Mouse (Mus musculus): ENCODE data around the gene Eddm3b. TPM values are rescaled to one million over a fixed set of nuclear protein-coding genes. Genes with fewer than 3 reads are reported as not detected.
"Not testable (repeated sequence)": the region's sequence is repeated elsewhere in the genome, so short reads cannot be mapped to it uniquely, and the experiment has no call there.

The Eddm3b gene
- total and polyA plus RNA-seq, 3 experiments, result not detected

DNA sequence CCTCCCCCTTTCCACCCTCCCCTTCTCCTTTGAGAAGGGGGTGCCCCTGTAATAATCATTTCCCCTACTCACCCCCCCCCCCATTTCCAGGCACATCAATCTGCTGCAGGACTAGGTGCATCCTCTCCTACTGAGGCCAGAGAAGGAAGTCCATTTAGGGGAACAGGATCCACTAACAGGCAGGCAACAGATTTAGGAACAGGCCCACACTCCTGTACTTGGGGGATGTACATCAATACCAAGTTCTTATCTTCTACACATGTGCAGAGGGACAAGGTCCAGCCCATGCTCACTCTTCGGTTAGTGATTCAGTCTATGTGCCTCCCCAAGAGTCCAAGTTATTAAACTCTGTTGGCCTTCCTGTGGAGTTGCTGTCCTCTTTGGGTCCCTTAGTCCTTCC lies 42.8 kb downstream of the Eddm3b start:
- H3K79me2 ChIP-seq (ENCODE audit: control insufficient read depth, insufficient read depth, low read length, poor library complexity), result no peaks in the 10 kb centered on the region
- no peaks in the 10 kb centered on the region for H3K4me1 ChIP-seq (ENCODE audit: control insufficient read depth in 1 of 2, insufficient read depth in 2 of 2, low read length in 2 of 2)
- H3K27ac ChIP-seq (ENCODE audit: control insufficient read depth, low read depth, low read length), result no peak overlapping the region

DNA sequence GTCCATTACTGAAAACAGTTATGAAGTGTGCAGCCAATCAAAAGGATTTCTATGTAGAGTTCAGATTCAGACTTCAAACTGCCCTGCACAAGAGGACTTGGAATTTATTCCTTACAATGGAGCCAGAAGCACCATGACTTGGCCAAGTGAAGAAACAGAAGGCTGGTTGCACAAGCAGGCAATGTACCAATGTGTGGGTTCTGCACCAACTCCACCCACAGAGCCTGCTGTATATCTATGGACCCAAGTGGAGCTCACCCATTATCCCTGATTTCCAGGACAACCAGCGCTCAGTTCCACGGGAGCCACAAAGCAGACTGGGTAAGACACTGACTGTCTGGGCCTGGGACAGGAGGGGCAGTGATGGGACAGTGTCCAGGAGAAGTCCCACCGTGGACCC lies 47.8 kb downstream of the Eddm3b start, which contains the start of gene Rnase2b:
Rnase2b (plus strand) TSS at position 285 of the 400 bp plus-strand sequence.
- not testable (repeated sequence) for H3K27me3 ChIP-seq (ENCODE audit: control insufficient read depth in 1 of 2, insufficient read depth in 2 of 2, low read length in 2 of 2)

More for the DNA sequence above, 42.8 kb downstream of the Eddm3b start:
- no peak for TF ChIP-seq ZMIZ1 (IDR thresholded peaks at IDR 0.05; ENCODE audit: low read depth, low read length)
- no peak for TF ChIP-seq TAL1 (IDR thresholded peaks at IDR 0.05; ENCODE audit: low read length)
- no peak for TF ChIP-seq CHD2 (IDR thresholded peaks at IDR 0.05; ENCODE audit: low read length)
- no peak for TF ChIP-seq USF2 (IDR thresholded peaks at IDR 0.05; ENCODE audit: borderline replicate concordance in 1 of 2, insufficient read depth in 1 of 2, low read depth in 1 of 2, low read length in 2 of 2)
- TF ChIP-seq EP300 (IDR thresholded peaks at IDR 0.05; ENCODE audit: low read depth in 1 of 2, low read length in 2 of 2), result no peak
- no peak for TF ChIP-seq TBP (IDR thresholded peaks at IDR 0.05; ENCODE audit: low read depth, low read length)
- no peak for TF ChIP-seq MXI1 (IDR thresholded peaks at IDR 0.05; ENCODE audit: low read depth, low read length)
- no peak for TF ChIP-seq ZNF384 (IDR thresholded peaks at IDR 0.05; ENCODE audit: low read depth, low read length)
- no peak for TF ChIP-seq CTCF (IDR thresholded peaks at IDR 0.05 in 2 of 3, conservative IDR thresholded peaks at IDR 0.05 in 1 of 3; ENCODE audit: control insufficient read depth in 1 of 3, insufficient read depth in 1 of 3, low read depth in 2 of 3, low read length in 3 of 3, poor library complexity in 1 of 3, severe bottlenecking in 1 of 3)
- no peak for TF ChIP-seq MEF2A (IDR thresholded peaks at IDR 0.05; ENCODE audit: extremely low read depth, insufficient replicate concordance, low read depth, low read length, poor library complexity, severe bottlenecking)
- no peak for TF ChIP-seq E2F4 (IDR thresholded peaks at IDR 0.05; ENCODE audit: borderline replicate concordance, low read depth, low read length)
- TF ChIP-seq NELFE (IDR thresholded peaks at IDR 0.05; ENCODE audit: low read depth, low read length), result no peak
- TF ChIP-seq UBTF (IDR thresholded peaks at IDR 0.05; ENCODE audit: borderline replicate concordance, insufficient read depth, low read depth, low read length), result no peak
- no peak for TF ChIP-seq POLR2A (IDR thresholded peaks at IDR 0.05; ENCODE audit: control insufficient read depth in 1 of 2, insufficient read depth in 1 of 2, low read depth in 1 of 2, low read length in 2 of 2, poor library complexity in 1 of 2)
- no peak for TF ChIP-seq POLR2AphosphoS5 (IDR thresholded peaks at IDR 0.05; ENCODE audit: borderline replicate concordance, low read depth, low read length)
- TF ChIP-seq MAX (IDR thresholded peaks at IDR 0.05; ENCODE audit: low read length), result no peak
- TF ChIP-seq ZKSCAN1 (IDR thresholded peaks at IDR 0.05; ENCODE audit: low read depth, low read length), result no peak
- no peak for TF ChIP-seq CHD1 (IDR thresholded peaks at IDR 0.05; ENCODE audit: low read depth, low read length)
- TF ChIP-seq JUND (IDR thresholded peaks at IDR 0.05; ENCODE audit: low read depth, low read length), result no peak
- H3K9me3 ChIP-seq (replicated peaks; ENCODE audit: insufficient read depth, low read length), result no peaks in the 10 kb centered on the region
- no peak overlapping the region for H3K9ac ChIP-seq (ENCODE audit: control insufficient read depth, low read depth, low read length, poor library complexity, severe bottlenecking)
- no peak overlapping the region for H3K4me3 ChIP-seq (ENCODE audit: control insufficient read depth in 1 of 2, insufficient read depth in 1 of 2, low read depth in 2 of 2, low read length in 2 of 2)
- no peak for DNase-seq (ENCODE audit: low read depth, low spot score)
- H3K27me3 ChIP-seq (ENCODE audit: control insufficient read depth in 1 of 2, insufficient read depth in 2 of 2, low read length in 2 of 2), result no peaks in the 10 kb centered on the region
- no peaks in the 10 kb centered on the region for H3K36me3 ChIP-seq (ENCODE audit: control insufficient read depth in 1 of 2, insufficient read depth in 2 of 2, low read length in 2 of 2)

DNA sequence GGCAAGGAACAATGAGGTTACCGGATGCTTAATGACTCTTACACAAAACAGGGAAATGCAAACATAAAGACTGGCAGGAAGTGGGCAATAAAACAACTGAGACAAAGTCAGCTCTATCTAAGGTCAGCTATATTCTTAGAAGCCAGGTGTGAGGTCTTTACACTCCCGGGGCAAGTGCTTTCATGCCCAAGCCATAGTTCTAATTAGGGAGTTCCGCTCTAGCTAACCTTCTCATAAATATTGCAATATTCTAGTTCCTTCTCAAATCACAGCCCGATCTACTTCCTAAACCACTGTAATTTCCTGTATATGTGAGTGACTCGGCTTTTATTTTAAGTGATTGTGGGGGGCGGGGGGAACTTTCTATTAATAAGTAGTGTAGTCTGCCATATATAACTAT lies 49.1 kb downstream of the Eddm3b start:
- H3K79me2 ChIP-seq (ENCODE audit: control insufficient read depth, insufficient read depth, low read length, poor library complexity); DNase-seq (ENCODE audit: low read depth, low spot score); H3K27me3 ChIP-seq (ENCODE audit: control insufficient read depth in 1 of 2, insufficient read depth in 2 of 2, low read length in 2 of 2); H3K9ac ChIP-seq (ENCODE audit: control insufficient read depth, low read depth, low read length, poor library complexity, severe bottlenecking); H3K36me3 ChIP-seq (ENCODE audit: control insufficient read depth in 1 of 2, insufficient read depth in 2 of 2, low read length in 2 of 2); H3K9me3 ChIP-seq (replicated peaks; ENCODE audit: insufficient read depth, low read length); H3K4me1 ChIP-seq (ENCODE audit: control insufficient read depth in 1 of 2, insufficient read depth in 2 of 2, low read length in 2 of 2); H3K27ac ChIP-seq (ENCODE audit: control insufficient read depth, low read depth, low read length); H3K4me3 ChIP-seq (ENCODE audit: control insufficient read depth in 1 of 2, insufficient read depth in 1 of 2, low read depth in 2 of 2, low read length in 2 of 2): not testable (repeated sequence)

More for the DNA sequence above, 47.8 kb downstream of the Eddm3b start, which contains the start of gene Rnase2b:
- H3K9me3 ChIP-seq (replicated peaks; ENCODE audit: insufficient read depth, low read length); H3K4me3 ChIP-seq (ENCODE audit: control insufficient read depth in 1 of 2, insufficient read depth in 1 of 2, low read depth in 2 of 2, low read length in 2 of 2); H3K27ac ChIP-seq (ENCODE audit: control insufficient read depth, low read depth, low read length); H3K36me3 ChIP-seq (ENCODE audit: control insufficient read depth in 1 of 2, insufficient read depth in 2 of 2, low read length in 2 of 2); H3K4me1 ChIP-seq (ENCODE audit: control insufficient read depth in 1 of 2, insufficient read depth in 2 of 2, low read length in 2 of 2); H3K79me2 ChIP-seq (ENCODE audit: control insufficient read depth, insufficient read depth, low read length, poor library complexity); H3K9ac ChIP-seq (ENCODE audit: control insufficient read depth, low read depth, low read length, poor library complexity, severe bottlenecking); DNase-seq (ENCODE audit: low read depth, low spot score): not testable (repeated sequence)

All from MEL (cell line).